Mouse (Mus musculus) colon, adult 2 months (tissue): Measurements from ENCODE around the gene Enpep. TPM values are rescaled to one million over a fixed set of nuclear protein-coding genes. Genes with fewer than 3 reads are reported as not detected.

Experiments
- polyA plus RNA-seq: library from polyadenylated mRNA; depleted of rRNA; stranded (reverse); fragments of >200 nt; gene quantifications from 2 replicates; pipeline ENCODE4 v1.2.3, GENCODE M21; 2012; rRNA removed

Enpep gene
- polyA plus RNA-seq, result 1.8 and 3.2 TPM in 2 replicates

DNA sequence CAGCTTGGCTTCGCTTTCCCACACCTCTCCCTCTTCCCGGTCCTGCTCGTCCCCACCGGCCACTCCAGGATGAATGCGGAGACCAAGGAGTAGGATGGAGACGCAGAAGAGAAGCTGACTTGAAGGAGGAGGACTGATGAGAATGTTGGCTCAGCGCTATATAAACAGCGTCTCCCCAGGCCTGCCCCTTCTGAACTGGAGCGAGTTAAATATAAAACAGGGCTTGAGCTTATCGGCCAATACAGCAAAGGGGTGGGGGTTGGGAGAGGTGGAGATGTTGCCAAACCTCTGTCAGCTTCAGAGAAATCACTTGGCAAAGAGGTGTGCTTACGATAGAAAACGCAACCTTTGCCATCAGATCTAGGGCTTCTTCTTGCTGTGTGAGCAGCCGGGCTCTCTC is at the start of gene Enpep:
Gene Enpep (minus strand): TSS at position 135 of the 400 bp plus-strand sequence.

Other genes with a start within 250 kb of the Enpep start
- gene Pitx2, start 132.8 kb downstream of the Enpep start, polyA plus RNA-seq, result not detected in 2 replicates
- 29.9 and 44.1 TPM in 2 replicates for gene Elovl6, start 199.6 kb upstream of the Enpep start, polyA plus RNA-seq